Mouse (Mus musculus): Measurements from ENCODE around the gene Rasl11b. TPM values are rescaled to one million over a fixed set of nuclear protein-coding genes. Genes with fewer than 3 reads are reported as not detected.

The Rasl11b gene
- polyA plus RNA-seq, 1 experiment: 2.4 TPM

GRCm38 (mm10) chr5:74208438-74208837 lies 13.4 kb downstream of the Rasl11b start:
- Histone ChIP-seq H3K27me3 (ENCODE audit: control insufficient read depth, insufficient read depth, insufficient read length) (no peaks in the 10 kb centered on the region), H3K36me3 (ENCODE audit: control insufficient read depth, insufficient read depth) (no peaks in the 10 kb centered on the region), H3K4me3 (no peak overlapping the region), H3K79me2 (ENCODE audit: control insufficient read depth, insufficient read depth) (no peaks in the 10 kb centered on the region), H3ac (ENCODE audit: control insufficient read depth, insufficient read length) (no peak overlapping the region), H3K4me2 (ENCODE audit: low read depth) (no peak overlapping the region)
- TF ChIP-seq MYOG (IDR thresholded peaks at IDR 0.05; ENCODE audit: control insufficient read depth in 1 of 3, insufficient read depth in 1 of 3, insufficient read length in 2 of 3, low read depth in 2 of 3) (peak in 1 of 3 experiments; percentile 22), TCF3 (IDR thresholded peaks at IDR 0.05; ENCODE audit: insufficient read length, low read depth) (no peak), MYOD1 (IDR thresholded peaks at IDR 0.05; ENCODE audit: control insufficient read depth in 1 of 3, insufficient read length in 2 of 3, low read depth in 2 of 3) (peak in 1 of 3 experiments; percentile 31)

GRCm38 (mm10) chr5:74209640-74210039 lies 14.6 kb downstream of the Rasl11b start:
- H3K79me2 ChIP-seq (ENCODE audit: control insufficient read depth, insufficient read depth): no peaks in the 10 kb centered on the region
- H3K27me3 ChIP-seq (ENCODE audit: control insufficient read depth, insufficient read depth, insufficient read length): no peaks in the 10 kb centered on the region
- H3ac ChIP-seq (ENCODE audit: control insufficient read depth, insufficient read length): no peak overlapping the region
- TF ChIP-seq SRF (IDR thresholded peaks at IDR 0.05; ENCODE audit: control insufficient read depth, insufficient read length, low read depth) (no peak), POLR2AphosphoS2 (IDR thresholded peaks at IDR 0.05; ENCODE audit: insufficient read length, low read depth) (no peak), USF1 (IDR thresholded peaks at IDR 0.05; ENCODE audit: low read depth) (no peak), TCF12 (IDR thresholded peaks at IDR 0.05; ENCODE audit: insufficient read depth, poor library complexity, severe bottlenecking) (no peak), MAX (IDR thresholded peaks at IDR 0.05; ENCODE audit: low read depth) (no peak), REST (IDR thresholded peaks at IDR 0.05; ENCODE audit: insufficient read depth, insufficient read length) (no peak), TCF3 (IDR thresholded peaks at IDR 0.05; ENCODE audit: insufficient read length, low read depth) (no peak), CEBPB (IDR thresholded peaks at IDR 0.05; ENCODE audit: insufficient read depth, poor library complexity, severe bottlenecking) (no peak), MYOG (IDR thresholded peaks at IDR 0.05; ENCODE audit: control insufficient read depth in 1 of 3, insufficient read depth in 1 of 3, insufficient read length in 2 of 3, low read depth in 2 of 3) (no peak), MYOD1 (IDR thresholded peaks at IDR 0.05; ENCODE audit: control insufficient read depth in 1 of 3, insufficient read length in 2 of 3, low read depth in 2 of 3) (no peak), E2F4 (IDR thresholded peaks at IDR 0.05; ENCODE audit: insufficient read depth) (no peak), POLR2A (IDR thresholded peaks at IDR 0.05; ENCODE audit: insufficient read length, low read depth) (no peak)
- no peaks in the 10 kb centered on the region for H3K36me3 ChIP-seq (ENCODE audit: control insufficient read depth, insufficient read depth)
- no peak overlapping the region for H3K4me3 ChIP-seq
- H3K4me2 ChIP-seq (ENCODE audit: low read depth): no peak overlapping the region

- no peak overlapping the region for H3K4me2 ChIP-seq (ENCODE audit: low read depth)
- no peaks in the 10 kb centered on the region for H3K36me3 ChIP-seq (ENCODE audit: control insufficient read depth, insufficient read depth)
Observed at GRCm38 (mm10) chr5:74211346-74211745, 16.3 kb downstream of the Rasl11b start.

GRCm38 (mm10) chr5:74214501-74215110 lies 19.5 kb downstream of the Rasl11b start:
- H3K79me2 ChIP-seq (ENCODE audit: control insufficient read depth, insufficient read depth): no peaks in the 10 kb centered on the region
- no peak overlapping the region for H3ac ChIP-seq (ENCODE audit: control insufficient read depth, insufficient read length)
- no peaks in the 10 kb centered on the region for H3K27me3 ChIP-seq (ENCODE audit: control insufficient read depth, insufficient read depth, insufficient read length)
- TF ChIP-seq REST (IDR thresholded peaks at IDR 0.05; ENCODE audit: insufficient read depth, insufficient read length) (no peak), E2F4 (IDR thresholded peaks at IDR 0.05; ENCODE audit: insufficient read depth) (no peak)
- no peak overlapping the region for H3K4me2 ChIP-seq (ENCODE audit: low read depth)
- H3K4me3 ChIP-seq: no peak overlapping the region
- no peaks in the 10 kb centered on the region for H3K36me3 ChIP-seq (ENCODE audit: control insufficient read depth, insufficient read depth)

More at GRCm38 (mm10) chr5:74211346-74211745, 16.3 kb downstream of the Rasl11b start:
- no peaks in the 10 kb centered on the region for H3K27me3 ChIP-seq (ENCODE audit: control insufficient read depth, insufficient read depth, insufficient read length)
- no peak overlapping the region for H3K4me3 ChIP-seq
- no peak overlapping the region for H3ac ChIP-seq (ENCODE audit: control insufficient read depth, insufficient read length)
- TF ChIP-seq SRF (IDR thresholded peaks at IDR 0.05; ENCODE audit: control insufficient read depth, insufficient read length, low read depth) (no peak), MYOD1 (IDR thresholded peaks at IDR 0.05; ENCODE audit: control insufficient read depth in 1 of 3, insufficient read length in 2 of 3, low read depth in 2 of 3) (no peak), CEBPB (IDR thresholded peaks at IDR 0.05; ENCODE audit: insufficient read depth, poor library complexity, severe bottlenecking) (no peak), POLR2AphosphoS2 (IDR thresholded peaks at IDR 0.05; ENCODE audit: insufficient read length, low read depth) (no peak), REST (IDR thresholded peaks at IDR 0.05; ENCODE audit: insufficient read depth, insufficient read length) (no peak), E2F4 (IDR thresholded peaks at IDR 0.05; ENCODE audit: insufficient read depth) (no peak)
- H3K79me2 ChIP-seq (ENCODE audit: control insufficient read depth, insufficient read depth): no peaks in the 10 kb centered on the region

- H3K36me3 ChIP-seq (ENCODE audit: control insufficient read depth, insufficient read depth): no peaks in the 10 kb centered on the region
- TF ChIP-seq POLR2AphosphoS2 (IDR thresholded peaks at IDR 0.05; ENCODE audit: insufficient read length, low read depth) (no peak), USF1 (IDR thresholded peaks at IDR 0.05; ENCODE audit: low read depth) (no peak), POLR2A (IDR thresholded peaks at IDR 0.05; ENCODE audit: insufficient read length, low read depth) (no peak), TCF3 (IDR thresholded peaks at IDR 0.05; ENCODE audit: insufficient read length, low read depth) (no peak)
- H3K79me2 ChIP-seq (ENCODE audit: control insufficient read depth, insufficient read depth): no peaks in the 10 kb centered on the region
- H3K4me2 ChIP-seq (ENCODE audit: low read depth): no peak overlapping the region
- H3K27me3 ChIP-seq (ENCODE audit: control insufficient read depth, insufficient read depth, insufficient read length): no peaks in the 10 kb centered on the region
- H3K4me3 ChIP-seq: no peak overlapping the region
- no peak overlapping the region for H3ac ChIP-seq (ENCODE audit: control insufficient read depth, insufficient read length)
Observed at GRCm38 (mm10) chr5:74215125-74215524, 20.0 kb downstream of the Rasl11b start.

Measured in myocyte (in vitro differentiated cells).